Mouse (Mus musculus): ENCODE data around the gene Acad12. TPM values are rescaled to one million over a fixed set of nuclear protein-coding genes. Genes with fewer than 3 reads are reported as not detected.

Acad12 gene
- polyA plus RNA-seq, 1 experiment: 2.6 TPM

DNA sequence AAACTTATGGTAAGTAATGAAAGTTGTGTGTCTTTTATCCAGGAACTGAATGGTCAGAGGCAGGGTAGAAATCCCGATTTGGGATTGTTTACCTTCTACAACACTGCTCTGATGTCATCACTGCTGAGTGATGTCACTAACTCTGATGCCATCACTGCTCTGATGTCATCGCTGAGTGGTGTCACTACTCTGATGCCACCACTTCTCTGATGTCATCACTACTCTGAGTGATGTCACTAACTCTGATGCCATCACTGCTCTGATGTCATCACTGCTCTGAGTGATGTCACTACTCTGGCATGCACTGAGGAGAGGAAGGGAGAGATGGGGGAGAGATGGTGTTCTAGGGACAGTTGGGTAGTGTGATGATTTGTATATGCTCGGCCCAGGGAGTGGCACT lies 56.3 kb downstream of the Acad12 start:
- Histone ChIP-seq H3K4me3 (replicated peaks) (no peak overlapping the region), H3K9me3 (no peaks in the 10 kb centered on the region), H3K36me3 (replicated peaks; ENCODE audit: low read length) (peaks cover 16% of the 10 kb centered on the region), H3K4me1 (peaks cover 19% of the 10 kb centered on the region), H3K27me3 (replicated peaks) (peaks cover 7% of the 10 kb centered on the region)
- no peak for TF ChIP-seq GATA1 (IDR thresholded peaks at IDR 0.05; ENCODE audit: borderline replicate concordance, low read length)
- TF ChIP-seq FLI1 (IDR thresholded peaks at IDR 0.05; ENCODE audit: low read length): no peak

DNA sequence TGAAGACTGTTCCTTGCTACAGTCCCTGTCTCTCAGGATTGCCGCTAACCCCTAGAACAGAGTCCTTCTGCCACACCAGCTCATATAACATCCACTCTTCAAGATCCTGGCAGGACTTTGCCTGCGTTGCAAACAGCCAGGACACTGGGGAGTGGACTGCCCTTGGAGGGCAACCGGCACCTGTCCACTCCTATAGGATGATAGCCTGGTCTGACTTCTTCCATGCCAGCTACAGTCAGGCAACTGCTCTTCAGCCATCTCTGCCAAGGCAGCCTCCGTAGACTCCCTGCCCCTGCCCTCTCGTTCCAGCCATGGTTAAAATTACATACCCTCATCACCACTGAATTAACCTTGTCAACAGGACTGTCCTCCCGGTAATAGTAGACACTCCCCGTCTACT lies 69.5 kb downstream of the Acad12 start:
- Histone ChIP-seq H3K4me3 (replicated peaks) (no peak overlapping the region), H3K27me3 (replicated peaks) (peaks cover 4% of the 10 kb centered on the region), H3K4me1 (peaks cover 44% of the 10 kb centered on the region), H3K9me3 (peaks cover 12% of the 10 kb centered on the region), H3K36me3 (replicated peaks; ENCODE audit: low read length) (no peaks in the 10 kb centered on the region)
- TF ChIP-seq FLI1 (IDR thresholded peaks at IDR 0.05; ENCODE audit: low read length): no peak
- no peak for TF ChIP-seq GATA1 (IDR thresholded peaks at IDR 0.05; ENCODE audit: borderline replicate concordance, low read length)

DNA sequence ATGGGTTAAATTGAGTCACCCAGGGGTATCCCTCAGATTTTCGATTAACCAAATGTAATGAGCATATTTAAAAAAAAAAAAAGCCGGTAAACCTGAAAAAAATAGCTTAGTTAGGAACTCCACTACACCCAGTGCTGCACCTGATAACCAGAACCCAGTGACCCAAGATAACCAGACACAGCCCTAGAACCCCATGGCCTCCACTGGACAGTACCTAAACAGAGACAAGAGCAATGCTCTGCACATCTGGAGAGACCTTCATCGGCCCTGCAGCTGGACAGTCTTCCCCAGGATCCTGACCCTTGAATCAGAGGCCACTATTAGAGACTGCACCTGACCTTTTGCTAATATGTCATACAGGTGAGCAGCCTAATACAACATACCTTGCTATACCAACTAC lies 71.7 kb downstream of the Acad12 start:
- peaks cover 12% of the 10 kb centered on the region for H3K9me3 ChIP-seq
- TF ChIP-seq FLI1 (IDR thresholded peaks at IDR 0.05; ENCODE audit: low read length): no peak
- no peak for TF ChIP-seq GATA1 (IDR thresholded peaks at IDR 0.05; ENCODE audit: borderline replicate concordance, low read length)
- peaks cover 4% of the 10 kb centered on the region for H3K27me3 ChIP-seq (replicated peaks)
- peaks cover 55% of the 10 kb centered on the region for H3K4me1 ChIP-seq
- H3K36me3 ChIP-seq (replicated peaks; ENCODE audit: low read length): no peaks in the 10 kb centered on the region
- H3K4me3 ChIP-seq (replicated peaks): no peak overlapping the region

Other genes with a start within 250 kb of the Acad12 start
- gene Trafd1, start 233.3 kb downstream of the Acad12 start, polyA plus RNA-seq (2012; ENCODE audit: insufficient read depth, low replicate concordance): 34.2 and 34.9 TPM in 2 replicates
- gene Naa25, start 221.0 kb downstream of the Acad12 start, polyA plus RNA-seq (2012; ENCODE audit: insufficient read depth, low replicate concordance): 1.0 TPM in 1 of 2 replicates, not detected in the other
- gene Tmem116, start 167.0 kb downstream of the Acad12 start, polyA plus RNA-seq (2012; ENCODE audit: insufficient read depth, low replicate concordance): 0.93 TPM in 1 of 2 replicates, not detected in the other
- 132 and 257 TPM in 2 replicates for gene Erp29, start 166.4 kb downstream of the Acad12 start, polyA plus RNA-seq (2012; ENCODE audit: insufficient read depth, low replicate concordance)
- 0.07 TPM in 1 of 2 replicates, not detected in the other for gene Adam1b, start 115.5 kb downstream of the Acad12 start, polyA plus RNA-seq (2012; ENCODE audit: insufficient read depth, low replicate concordance)
- gene Adam1a, start 73.5 kb downstream of the Acad12 start, polyA plus RNA-seq (2012; ENCODE audit: insufficient read depth, low replicate concordance): not detected in 2 replicates
- not detected in 2 replicates for gene Gm42878, start 73.5 kb downstream of the Acad12 start, polyA plus RNA-seq (2012; ENCODE audit: insufficient read depth, low replicate concordance)
- 54.2 and 85.9 TPM in 2 replicates for gene Mapkapk5, start 73.0 kb downstream of the Acad12 start, polyA plus RNA-seq (2012; ENCODE audit: insufficient read depth, low replicate concordance)
- gene Aldh2, start 25.1 kb downstream of the Acad12 start, polyA plus RNA-seq (2012; ENCODE audit: insufficient read depth, low replicate concordance): 768 and 846 TPM in 2 replicates
- 3.4 TPM in 1 of 2 replicates, not detected in the other for gene Acad10, start 41.6 kb upstream of the Acad12 start, polyA plus RNA-seq (2012; ENCODE audit: insufficient read depth, low replicate concordance)
- gene Brap, start 41.6 kb upstream of the Acad12 start, polyA plus RNA-seq (2012; ENCODE audit: insufficient read depth, low replicate concordance): 9.6 and 10.7 TPM in 2 replicates
- 42.8 and 45.7 TPM in 2 replicates for gene Atxn2, start 92.4 kb upstream of the Acad12 start, polyA plus RNA-seq (2012; ENCODE audit: insufficient read depth, low replicate concordance)
- gene Sh2b3, start 218.7 kb upstream of the Acad12 start, polyA plus RNA-seq (2012; ENCODE audit: insufficient read depth, low replicate concordance): 156 and 517 TPM in 2 replicates
- gene Pheta1, start 230.0 kb upstream of the Acad12 start, polyA plus RNA-seq (2012; ENCODE audit: insufficient read depth, low replicate concordance): 12.8 and 13.0 TPM in 2 replicates

Measured in megakaryocyte, embryonic 14.5 days (primary cell).